Mouse (Mus musculus) cerebellum, adult 11-12 months (tissue): ENCODE data around the gene Gtf2h4.

Source experiments
- DNase-seq: peaks from one replicate; pipeline ENCODE4 v3.0.0; 2022

Gene Gtf2h4

DNA sequence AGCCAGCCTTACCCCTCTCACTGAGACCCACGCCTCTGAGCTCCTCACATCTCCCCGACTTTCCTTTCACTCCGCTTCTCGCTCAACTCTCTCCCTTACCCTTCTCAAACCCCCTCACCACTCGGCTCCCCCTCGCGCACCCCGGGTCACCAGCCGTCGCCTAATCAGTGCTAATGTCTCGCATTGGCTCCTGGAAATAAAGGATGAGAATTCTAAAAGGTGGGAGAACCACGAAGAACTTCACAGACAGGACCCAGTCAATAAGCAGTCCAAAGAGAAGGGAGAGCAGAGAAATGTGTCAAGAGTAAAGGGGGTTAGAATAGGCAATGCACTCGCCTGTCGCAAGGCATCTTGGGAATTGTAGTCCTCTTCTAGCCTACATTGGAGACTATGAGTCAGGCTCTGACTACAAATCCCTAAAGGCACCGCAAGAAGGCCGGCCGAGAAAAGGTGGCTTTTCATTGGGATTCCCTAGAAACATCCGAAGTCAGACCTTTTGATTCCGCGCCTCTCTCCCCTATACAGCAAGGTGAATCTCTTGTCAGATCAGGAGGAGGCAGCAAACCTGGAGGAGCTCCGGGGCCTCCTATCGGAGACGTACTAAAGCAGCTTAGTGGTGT is at the start of gene Gtf2h4:
TSS of gene Gtf2h4 (minus strand) at position 324 of the 620 bp plus-strand sequence.
- DNase-seq = peak; percentile 91

DNA sequence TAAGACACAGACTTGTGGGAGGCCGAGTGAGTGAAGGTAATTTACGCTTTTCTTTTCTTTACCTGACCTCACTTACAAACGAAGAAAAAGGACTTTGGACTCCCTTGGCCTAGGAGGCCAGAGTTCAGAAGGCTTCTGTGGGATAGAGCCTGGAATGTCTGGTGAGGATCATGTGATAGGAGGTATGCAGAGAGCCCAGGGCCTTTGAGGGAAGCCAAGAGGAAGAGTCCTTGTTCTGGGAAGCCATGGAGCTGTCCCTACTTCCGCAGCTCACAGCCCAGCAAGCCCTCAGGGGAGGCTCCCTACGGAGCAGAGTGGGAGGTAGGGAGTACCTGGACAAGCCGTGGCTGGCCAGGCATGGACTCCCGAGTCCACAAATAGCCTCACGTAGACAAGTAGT is 48.1 kb upstream of the Gtf2h4 start:
- DNase-seq = no peak

DNA sequence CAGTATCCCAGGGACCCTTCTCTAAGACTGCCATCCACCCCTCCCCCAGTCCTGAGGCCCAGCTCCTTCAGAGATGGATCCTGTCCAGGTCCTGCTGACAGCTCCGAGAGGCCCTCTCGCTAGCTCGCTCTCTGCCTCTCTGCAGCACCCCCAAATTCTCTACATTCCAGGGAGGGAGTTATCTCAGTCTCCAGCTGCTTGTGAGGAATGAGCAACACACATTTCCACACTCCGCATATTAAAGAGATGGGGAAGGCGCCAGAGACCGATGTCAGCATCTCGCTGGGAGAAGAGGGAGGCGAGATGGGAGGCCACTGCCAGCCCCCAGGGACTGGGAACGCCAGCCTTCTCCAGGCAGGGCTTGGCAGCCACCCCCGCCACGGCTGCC is 46.8 kb upstream of the Gtf2h4 start:
- DNase-seq = no peak

DNA sequence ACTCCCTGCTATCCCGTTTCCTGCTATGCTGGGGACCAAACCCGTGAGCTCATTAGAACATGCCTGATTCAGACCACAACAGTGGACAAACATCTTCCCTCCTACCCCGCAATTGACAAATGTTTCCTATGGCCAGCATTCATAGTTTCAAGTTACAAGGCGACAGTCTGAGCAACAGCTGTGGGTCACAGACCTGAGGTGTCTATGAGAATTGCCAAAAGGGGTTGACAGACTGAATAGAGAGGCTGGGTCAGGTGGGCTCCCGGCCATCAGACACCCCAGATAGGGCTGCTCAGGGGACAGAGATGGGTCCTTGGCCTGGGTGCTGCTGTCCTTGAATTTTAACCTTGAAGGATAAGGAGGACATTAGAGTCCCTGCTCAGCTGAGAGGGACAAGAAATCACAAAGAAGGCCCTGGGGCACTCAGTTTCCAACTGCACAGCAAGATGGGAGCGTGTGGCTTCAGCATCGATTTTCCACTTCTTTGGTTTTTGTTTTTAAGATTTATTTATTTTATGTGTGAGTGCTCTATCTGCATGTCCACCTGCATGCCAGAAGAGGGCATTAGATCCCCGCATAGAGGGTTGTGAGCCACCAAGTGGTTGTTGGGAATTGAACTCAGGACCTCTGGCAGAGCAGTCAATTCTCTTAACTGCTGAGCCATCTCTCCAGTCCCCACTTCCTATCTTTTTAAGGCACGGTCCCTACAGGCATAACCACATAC is 46.2 kb upstream of the Gtf2h4 start:
- DNase-seq = no peak

DNA sequence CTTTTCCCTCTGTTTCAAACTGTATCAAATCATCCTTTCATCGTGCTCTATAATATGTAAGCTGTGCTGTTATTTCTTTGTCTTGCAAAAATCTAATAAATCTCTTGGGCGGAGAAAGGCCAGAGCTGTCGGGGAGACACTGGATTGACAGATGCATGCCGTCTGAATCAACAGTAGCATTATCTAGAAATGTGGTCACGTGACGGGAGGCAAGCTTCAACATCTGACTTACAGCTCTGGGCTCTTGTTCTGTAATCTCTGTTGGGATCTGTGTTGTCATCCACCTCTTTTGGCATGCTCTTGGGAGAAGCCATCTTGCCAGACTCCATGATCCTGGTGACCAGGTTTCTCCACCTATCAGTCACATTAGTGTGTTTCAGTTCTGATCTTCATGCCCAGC is 43.5 kb upstream of the Gtf2h4 start:
- no peak for DNase-seq

DNA sequence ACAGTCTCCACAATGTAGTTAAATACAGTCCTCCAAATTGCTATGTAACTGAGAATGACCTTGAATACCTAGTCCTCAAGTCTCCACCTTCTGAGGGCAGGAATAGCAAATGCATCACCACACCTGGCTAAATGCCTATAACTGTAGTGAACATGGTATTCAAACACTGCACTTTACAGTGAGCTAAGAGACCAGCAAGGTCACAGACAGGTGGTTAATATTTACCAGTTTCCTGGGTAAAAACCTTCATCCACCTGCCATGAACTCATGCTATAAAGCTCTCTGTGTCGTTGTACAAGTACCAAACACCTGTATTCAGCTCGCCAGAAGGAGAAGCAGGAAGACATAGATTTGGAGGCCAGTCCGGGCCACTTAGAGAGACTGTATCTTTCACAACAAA is 42.6 kb upstream of the Gtf2h4 start:
- DNase-seq = no peak

DNA sequence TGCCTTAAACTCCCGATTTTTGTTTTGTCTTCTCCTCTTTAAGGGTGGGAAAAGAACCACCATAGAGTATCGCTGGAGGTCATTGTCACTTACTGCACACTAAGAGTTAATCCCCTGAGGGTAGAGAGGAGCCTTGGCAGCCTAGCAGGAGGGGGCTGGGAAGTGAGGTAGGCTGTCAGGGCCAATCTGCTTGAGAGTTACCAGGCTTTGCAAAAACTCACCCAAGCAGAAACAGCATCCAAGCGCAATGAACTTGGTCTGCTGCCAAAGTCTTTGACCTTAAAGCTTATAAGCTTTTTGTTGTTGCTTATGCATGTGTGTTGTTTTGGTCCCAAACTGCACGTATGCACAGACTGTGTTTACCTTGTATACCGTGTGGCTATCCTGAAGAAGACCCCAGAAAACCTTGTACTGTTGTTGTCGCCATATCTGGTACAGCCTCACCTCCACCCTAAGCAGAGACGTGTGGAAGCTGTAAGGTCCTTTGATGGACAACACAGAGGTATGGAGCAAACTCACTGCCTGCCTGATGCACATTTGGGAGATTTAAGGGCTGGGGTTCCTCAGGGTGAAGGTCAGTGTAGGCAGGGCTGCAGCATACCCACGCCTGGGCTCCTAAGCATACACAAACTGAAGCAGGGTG is 37.3 kb upstream of the Gtf2h4 start:
- no peak for DNase-seq

DNA sequence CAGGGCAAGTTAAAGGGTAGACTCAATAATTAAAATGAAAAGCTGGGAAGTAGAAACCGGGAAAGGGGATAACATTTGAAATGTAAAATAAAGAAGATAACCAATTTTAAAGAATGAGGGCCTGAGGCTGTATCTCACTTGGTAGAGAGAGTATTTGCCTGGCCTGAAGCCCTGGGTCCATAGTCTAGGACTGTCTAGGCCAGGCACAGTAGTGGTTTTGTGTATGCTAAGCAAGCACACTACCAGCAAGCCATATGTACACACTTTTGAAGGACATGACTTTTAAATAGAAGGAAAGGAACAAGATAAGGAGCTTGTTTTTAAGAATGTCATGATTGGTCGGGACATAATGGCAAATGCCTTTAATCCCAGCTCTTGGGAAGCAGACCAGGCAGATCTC is 35.1 kb upstream of the Gtf2h4 start:
- no peak for DNase-seq

DNA sequence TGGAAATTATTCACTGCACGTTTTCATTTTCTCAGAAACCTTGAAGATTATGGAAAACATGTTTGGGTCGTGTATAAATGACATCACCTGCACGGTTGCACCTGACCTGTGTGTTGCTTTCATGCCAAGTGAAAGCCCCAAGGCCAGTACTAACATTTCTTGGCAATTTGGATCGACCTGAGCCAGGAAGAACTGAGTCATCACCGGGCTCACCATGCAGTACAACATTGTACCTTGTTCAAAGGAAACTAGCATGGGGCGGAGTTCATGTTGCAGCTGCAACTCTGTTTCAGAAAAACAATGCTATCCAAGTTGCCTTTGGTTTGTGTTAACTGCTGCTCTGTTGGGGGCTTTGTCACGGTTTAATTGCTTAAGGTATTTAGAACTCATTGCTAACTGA is 34.4 kb upstream of the Gtf2h4 start:
- DNase-seq = no peak

DNA sequence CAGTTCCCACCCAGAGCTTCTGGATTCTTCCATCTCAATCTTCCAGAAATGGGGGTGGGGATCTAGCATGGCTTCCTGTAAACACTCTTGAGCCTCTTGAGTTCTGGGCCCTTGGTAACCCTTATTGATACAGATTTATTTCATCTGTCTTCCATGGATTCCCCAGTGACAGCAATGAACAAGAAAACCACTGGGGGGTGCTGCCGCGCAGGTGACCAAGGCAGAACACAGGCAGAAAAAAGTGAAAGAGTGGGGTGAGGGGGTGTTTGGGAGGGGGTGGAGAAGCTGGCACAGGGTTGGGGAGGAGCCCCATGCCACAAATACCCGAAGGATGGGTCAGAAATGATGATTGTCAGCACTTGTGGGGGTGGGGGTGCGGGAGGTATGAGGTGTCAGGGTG is 32.3 kb upstream of the Gtf2h4 start:
- DNase-seq = no peak

DNA sequence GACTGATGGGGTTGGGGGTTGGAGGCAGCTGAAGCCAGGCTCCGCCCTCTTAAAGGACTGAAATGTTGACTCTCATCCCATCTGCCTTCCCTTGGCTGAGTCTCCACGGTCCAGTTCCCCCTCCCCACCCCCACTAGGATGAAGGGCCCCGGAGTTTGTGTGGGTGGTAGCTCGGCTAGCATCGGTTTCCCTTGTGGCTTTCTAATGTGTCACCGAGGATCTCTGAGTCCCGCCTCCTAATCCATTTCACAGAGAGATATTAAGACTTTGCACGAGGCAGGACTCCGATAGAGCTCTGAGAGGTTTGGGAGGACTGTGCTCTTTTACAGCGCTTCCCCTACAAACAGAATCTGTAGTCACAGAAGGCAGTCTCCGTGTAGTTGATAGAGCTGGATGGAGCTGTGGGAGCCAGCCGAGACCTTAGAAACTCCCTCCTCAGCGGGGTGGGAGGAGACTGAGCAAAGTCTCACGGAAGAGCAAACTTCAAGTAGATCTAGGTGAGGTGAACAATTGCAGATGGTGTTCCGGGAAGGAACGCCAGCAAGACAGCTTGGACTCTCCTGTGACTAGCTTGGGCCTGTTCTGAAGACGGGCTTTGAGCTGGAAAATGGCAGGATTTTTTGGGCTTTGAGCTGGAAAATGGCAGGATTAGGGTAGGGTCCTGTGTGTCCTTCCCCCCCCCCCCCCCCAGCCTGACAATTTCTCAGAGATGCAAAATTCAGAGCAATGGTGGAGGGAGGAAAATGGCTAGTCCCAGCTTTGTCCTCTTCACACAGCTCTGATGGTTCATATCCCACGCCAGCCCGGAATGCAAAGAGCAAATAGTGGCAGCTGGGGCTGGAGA is 31.3 kb upstream of the Gtf2h4 start, which contains the start of gene Ddr1:
TSS of gene Ddr1 (minus strand) at position 1 of the 844 bp plus-strand sequence.
- no peak for DNase-seq

DNA sequence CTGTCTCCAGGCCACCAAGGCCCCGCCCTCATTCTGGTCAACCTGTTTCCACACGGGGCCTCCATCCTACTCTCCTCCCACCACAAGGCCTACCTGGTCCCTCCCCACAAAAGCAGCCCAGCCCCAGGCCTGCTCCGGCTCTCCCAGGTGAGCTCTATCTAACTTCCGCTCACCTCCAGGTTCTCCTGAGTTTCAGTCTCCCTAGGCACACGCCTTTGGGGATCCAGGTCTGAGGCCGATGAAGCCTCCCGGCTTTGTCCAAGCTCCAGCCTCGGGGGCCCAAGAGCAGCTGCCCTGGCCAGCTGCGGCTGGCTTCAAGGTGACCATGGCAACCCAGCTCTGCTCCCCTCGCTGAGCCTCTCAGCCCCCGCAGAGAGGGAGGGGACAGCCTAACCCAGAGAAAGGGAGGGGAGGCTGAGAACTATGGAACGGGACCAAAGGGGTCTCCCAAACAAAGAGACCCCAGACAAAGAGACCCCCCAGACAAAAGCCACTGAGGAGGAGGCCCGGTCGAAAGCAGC is 30.3 kb upstream of the Gtf2h4 start:
- peak; percentile 58 for DNase-seq

DNA sequence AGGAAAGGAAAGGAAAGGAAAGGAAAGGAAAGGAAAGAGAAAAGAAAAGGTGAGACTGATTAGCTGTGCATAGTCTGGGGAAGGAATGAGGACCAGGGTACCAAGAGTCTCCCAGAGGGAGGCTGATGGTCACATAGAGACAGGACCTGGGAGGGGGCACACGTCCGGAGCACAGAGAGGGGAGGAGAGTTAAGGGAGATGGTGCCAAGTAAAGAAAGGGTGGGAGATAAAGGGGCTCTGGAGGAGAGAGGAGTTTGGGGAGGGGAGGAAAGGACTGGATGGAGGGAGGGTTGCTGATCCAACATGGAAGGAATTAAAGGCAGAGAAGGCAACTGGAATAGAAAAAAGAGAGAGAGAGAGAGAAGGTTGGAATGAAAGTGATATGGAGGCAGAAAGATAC is 29.5 kb upstream of the Gtf2h4 start:
- no peak for DNase-seq

DNA sequence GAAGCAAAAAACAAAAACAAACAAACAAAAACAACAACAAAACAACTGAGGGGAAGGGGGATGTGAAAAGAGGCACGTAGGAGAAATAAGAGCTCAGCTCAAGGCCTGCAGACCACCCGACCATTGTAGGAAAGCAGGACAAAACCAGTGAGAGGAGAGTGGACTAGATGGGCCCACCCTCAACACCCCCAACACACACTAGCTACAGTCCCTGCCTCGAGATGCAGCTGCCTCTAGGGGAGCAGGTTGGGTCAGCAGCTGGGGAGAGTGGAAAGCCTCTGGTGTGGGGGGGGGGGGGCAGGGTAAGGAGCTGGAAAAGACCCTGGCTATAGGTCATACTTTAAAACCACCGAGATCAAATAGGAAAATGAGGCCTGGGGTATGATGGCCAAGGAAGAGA is 29.1 kb upstream of the Gtf2h4 start:
- DNase-seq = no peak

DNA sequence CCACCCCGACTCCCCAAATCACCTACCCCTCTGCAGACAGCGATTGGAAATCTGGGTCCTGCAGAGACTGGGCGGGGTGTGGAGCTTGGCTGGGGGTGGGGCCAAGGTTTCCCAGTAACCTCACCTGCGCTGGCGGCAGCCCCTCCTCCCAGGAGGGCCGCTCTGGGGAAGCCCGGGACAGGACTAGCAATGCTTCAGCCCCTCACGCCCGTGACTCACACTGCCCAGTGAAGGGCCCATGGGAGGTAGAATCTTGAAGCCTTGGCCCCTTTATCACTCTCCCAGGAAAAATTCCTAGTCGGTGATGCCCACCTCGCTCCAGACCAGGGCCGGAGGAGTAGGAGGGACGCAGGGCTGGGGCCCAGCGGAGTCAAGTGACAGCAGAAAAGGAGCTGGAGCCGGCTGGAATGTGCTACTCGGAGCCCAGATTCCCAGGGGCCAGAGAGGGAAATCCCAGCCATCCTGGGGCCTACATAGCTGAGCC is 28.5 kb upstream of the Gtf2h4 start:
- DNase-seq = peak; percentile 78

DNA sequence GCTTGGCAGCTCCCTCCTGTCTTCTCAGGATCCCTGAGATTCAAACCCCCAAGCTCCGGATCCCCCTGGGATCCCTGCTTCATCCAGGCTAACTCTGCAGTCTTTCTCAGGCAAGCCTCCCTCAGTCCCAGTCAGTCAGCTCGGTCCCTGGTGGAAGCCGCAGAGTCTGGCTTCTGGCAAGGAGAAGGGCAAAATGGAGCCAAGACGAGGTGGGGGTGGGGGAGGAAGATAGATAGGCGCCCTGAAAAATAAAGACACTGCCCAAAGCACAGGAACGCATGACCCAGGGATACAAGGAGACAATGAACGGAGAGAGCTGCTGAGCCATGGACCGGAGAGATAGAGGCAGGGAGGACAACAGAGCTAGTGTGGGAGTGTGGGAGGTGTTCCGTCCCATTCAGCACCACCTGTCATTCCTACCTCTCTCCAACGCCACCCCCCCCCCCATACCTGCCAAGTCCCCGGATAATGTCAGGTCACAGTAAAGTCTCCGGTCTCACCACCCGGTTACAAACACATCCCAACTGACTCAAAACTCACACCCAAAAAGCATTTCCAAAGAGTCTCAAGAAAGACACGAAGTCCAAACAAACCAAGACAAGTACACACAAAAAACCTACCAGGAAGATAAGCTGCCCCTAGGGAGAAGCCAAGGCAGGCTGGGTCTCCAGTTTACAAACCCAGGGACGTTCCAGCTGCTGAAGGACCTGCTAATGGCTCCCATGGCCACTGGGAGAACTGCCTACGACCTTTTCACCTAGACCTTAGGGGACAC is 27.9 kb upstream of the Gtf2h4 start:
- peak; percentile 70 for DNase-seq

DNA sequence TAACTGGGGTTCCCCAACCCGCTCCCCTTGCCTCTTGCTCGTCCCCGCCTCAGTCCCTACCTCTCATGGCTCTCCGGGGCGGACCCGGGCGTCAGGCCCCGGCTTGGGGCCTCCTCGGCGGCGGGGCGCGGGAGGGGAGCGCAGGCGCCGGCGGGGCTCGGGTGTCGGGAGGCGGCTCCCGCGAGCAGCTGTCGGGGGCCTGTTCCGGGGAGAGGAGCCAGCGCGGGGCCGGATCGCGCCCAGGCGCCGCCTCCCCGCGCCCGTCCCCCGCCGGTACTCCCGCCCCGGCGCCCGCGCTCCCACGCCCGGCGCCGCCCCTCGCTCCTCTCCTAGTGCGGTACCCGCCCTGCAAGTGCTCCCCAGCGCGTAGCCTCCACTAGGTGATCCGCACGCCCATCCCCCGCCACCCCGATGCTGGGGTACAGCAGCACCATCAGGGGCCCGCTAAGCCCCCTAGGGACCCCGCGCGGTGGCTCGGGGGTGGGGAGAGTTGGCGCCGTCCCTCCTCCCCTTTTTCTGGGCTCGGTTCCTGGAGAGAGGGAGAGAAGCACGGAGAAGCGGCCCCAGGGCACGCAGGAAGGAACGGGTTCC is 26.9 kb upstream of the Gtf2h4 start:
- peak; percentile 90 for DNase-seq

DNA sequence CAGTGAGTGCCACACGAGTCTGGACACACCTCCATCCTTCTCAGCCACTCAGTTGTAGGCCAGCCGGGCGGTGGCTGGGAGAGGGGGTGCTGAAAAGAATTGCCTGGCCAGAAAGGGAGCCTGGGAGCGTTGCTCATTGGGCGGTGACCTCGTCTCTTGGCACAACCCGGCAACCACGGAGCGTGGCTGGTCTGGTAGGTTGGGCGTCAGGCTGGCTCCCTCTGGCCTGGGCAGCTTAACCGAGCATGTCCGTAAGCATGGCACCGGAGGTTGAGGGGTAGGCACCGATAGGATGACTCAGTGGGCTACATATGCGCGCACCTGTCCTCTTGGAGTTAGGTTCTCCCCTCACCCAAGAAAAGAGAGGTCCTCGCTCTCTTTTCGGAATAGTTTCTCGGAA is 26.4 kb upstream of the Gtf2h4 start:
- DNase-seq = peak; percentile 92

DNA sequence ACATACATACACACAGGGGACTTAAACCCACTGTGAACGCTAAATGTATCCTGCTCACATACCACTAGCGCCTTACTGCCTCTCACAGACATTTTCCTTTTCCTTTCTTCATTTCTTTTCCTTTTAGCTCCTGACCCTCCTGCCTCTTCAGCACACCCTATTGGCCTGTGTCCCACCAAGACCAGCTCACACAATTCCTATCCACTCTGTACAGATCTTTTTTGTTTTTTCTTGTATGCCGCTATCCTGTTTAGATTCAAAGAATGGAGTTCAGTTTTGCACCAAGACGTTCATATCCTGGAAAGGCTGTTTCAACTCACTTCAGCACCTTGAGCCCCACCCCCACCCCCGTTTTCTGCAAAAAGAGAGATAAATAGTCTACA is 25.0 kb upstream of the Gtf2h4 start:
- no peak for DNase-seq

DNA sequence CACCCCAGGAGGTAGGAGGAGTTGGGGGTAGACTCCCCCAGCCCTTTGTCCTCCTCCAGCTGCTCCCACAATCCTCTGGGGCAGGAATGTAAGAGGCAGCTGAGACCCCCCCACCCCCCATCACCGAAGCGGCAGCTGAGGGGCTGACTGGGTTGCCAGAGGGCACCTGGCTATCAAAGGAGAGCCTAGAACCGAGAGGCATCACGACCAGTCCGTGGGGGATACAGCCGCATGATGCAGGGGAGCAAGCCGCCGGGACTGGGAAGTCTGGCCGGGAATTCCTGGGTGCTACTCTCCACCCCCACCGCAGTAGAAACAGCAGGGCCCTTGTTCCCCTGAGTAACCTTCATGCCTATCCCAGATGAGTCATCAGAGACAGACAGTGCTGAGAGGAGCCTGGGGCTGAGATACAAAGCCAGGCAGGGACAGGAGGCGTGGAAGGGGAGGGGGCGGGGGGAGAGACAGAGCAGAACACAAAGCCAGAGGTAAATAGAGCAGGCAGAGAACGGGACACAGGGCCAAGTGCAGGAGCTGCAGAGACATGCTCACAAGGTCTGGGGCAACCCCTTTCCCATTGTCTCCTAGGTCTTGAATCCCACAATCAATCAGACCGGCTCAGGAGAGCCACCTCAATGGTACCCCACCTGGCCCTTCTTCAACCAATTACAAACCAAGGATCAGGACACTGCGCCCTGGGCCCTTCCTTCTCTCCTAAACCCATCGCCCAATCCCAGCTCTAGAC is 24.4 kb upstream of the Gtf2h4 start:
- peak; percentile 73 for DNase-seq

DNA sequence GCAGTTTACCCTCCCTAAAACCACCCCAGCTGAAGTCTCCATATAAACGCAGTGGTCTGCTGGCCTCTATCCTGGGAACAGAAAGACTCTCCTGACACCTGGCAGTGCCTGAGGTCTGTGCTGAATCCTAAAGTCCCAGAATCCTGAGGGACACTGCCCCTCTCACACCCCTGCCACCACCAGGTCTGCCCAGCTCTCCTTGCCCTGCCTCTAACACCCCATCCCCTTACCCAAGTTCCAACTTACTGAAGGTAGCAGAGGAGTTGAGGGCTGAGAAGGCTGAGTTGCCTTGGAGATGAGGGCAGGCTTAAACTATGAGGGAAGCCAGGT is 23.9 kb upstream of the Gtf2h4 start:
- no peak for DNase-seq
